Mouse (Mus musculus) left cerebral cortex, adult 2 months (tissue): ENCODE results near the gene Cnmd. TPM values are rescaled to one million over a fixed set of nuclear protein-coding genes. Genes with fewer than 3 reads are reported as not detected.

ENCODE experiments used
- DNase-seq, 2 experiments: peaks; one replicate each; pipeline ENCODE4 v3.0.0; 2021 to 2022; ENCODE audit warnings: low spot score in 2 of 2, mixed read lengths in 1 of 2; ENCODE audit errors: extremely low spot score in 1 of 2
- H3K27ac ChIP-seq: fragments of 200-600 bp; 2 replicates; pipeline ENCODE4 v1.8.1; 2022
- H3K4me3 ChIP-seq: fragments of 200-600 bp; 2 replicates; pipeline ENCODE4 v1.8.1; 2022
- CTCF ChIP-seq: fragments of 200-600 bp; IDR thresholded peaks from 2 replicates; pipeline ENCODE4 v1.8.1; 2022; ENCODE audit warnings: antibody characterized with exemption, mild to moderate bottlenecking, moderate library complexity
- intact Hi-C: fragments of 180-260 bp; cut with DNase I; formaldehyde crosslinking; loops from one replicate; pipeline ENCODE4 v1.15.1; 2025
- total RNA-seq, 2 experiments: library from RNA; stranded (reverse); gene quantifications; 2 replicates each; pipeline ENCODE4 v1.2.3; 2021

Cnmd gene
- total RNA-seq, 2 experiments from 2014 or later, result 0.59 to 1.5 TPM

DNA sequence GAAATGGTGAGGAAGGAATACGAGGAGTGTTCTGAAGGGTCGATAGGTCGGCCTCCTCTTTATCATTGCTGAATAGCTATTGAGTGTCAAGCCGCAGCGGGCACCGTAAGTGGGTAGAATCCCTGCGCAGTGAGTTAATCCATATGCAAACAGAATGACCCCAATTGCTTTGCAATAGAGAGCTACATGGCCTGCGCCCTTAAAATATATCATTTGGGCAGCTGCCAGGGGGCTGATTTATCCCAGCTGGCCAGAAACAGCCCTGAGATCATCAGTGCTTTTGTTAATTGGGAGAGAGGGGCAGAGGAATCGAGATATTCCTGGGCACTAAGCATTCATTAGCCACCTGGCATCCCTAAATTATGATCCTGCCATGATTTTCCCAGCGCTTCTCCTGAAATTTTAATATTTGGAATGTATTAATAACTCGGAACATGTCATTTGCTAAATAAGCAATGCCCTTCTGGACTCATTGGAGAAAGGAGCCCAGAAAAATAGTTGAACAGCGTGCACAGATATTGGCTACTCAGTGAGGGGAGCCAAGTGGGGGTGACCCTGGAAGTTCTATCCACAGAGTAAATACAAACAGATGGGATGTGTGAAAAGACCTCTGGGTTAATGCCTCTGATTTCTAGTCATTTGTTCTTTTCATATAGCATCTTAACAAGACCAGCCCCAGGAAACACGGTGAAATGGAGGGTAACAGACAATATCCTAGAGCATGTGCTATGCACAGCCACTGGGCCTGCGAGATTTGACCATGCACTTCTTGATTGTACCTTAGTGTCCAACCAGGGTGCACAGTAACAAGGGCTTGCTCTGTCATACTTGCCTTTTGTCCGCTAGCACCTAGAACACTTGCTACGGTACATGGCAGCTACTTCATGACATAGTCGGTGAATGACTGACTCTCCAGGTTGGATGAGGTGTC, 11.4 kb upstream of the Cnmd start:
- Histone ChIP-seq H3K4me3 (no peak overlapping the region), H3K27ac (no peak overlapping the region)
- TF ChIP-seq CTCF, result no peak
- DNase-seq, result no peak
- intact Hi-C loops, result no loop called here

DNA sequence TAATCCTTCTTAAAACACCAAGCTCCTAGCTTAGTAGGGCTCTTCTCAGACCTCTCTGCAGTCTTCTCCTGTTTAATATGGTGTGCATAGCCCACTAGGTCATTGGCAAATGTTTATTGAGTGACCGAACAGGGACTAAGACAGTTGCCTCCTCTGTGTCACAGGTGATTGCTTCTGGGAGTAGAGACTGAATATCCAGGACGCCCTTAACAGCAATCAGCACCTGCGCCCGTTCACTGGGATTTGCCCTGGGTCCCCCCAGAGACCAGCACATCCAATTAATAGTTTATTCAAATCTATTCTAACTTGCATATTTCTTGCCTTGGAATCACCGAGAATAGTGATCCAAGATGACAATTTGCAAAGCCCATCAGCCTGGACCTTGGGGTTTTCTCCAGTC, 10.6 kb upstream of the Cnmd start:
- no peak for TF ChIP-seq CTCF
- intact Hi-C loops, result no loop called here
- no peak for DNase-seq
- H3K4me3 ChIP-seq, result no peak overlapping the region
- no peak overlapping the region for H3K27ac ChIP-seq

DNA sequence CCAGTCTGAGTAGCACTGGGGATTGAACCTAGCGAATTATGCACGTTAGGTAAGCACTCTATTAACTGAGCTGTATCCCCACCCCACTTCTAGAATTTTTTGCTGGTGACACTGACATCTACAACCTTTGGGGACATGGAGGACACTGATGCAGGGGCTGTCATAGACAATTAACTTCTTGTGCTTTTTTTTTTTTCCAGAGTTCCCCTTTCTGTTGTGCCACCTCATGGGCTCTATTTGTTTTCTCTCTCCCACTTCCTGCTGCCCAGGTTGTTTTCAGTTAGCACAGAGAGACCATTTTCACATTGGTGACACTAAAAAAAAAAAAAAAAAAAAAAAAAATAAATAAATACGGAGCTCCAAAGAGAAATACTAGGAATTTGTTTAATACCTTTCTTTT, 9.0 kb upstream of the Cnmd start:
- TF ChIP-seq CTCF, result no peak
- DNase-seq, result no peak
- no peak overlapping the region for H3K27ac ChIP-seq
- intact Hi-C loops, result no loop called here
- H3K4me3 ChIP-seq, result no peak overlapping the region

DNA sequence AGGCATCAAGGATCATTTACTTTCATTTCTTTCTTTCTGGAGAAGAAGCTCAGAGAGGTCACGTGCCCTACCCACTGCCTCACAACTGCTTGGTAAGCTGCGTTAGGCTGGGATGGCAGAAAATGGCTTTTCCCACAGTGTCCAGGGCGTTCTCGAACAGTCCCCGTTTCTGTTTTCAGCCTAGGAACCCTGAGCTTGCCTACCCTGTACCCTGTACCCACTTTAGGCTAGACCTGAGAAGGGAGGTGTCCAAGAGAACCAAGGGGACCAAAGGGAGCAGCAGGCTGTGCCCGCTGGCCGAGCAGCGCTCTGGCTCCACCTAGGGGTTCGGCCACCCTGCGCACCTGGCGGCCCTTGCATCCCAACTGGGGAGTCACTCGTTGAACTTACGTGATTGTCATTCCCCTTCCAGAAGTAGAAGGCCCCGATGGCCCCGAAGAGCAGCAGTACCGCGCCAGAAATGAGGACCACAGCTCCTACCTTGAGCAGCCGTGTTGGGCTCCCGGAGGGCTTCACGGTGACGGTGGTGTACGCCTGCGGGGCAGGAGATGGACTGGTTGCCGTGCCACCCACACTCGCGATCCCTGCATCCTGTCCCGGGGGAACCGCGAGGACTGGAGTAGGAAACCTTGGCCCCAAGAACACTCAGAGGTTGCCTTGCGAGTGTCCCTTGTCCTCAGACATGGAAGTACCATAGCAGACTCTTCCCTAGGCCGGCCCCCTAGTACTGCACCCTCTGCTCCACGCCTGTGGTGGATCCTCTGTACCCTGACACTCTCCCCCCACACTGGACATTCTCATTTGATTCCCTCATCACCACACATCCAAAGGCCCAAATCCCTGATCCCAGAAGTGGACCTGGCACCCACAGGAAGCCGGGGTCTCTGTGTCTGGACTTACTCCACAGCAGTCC, 709 bp downstream of the Cnmd start:
- peak; percentile 70 for TF ChIP-seq CTCF
- peak; percentile 29 to 47 for DNase-seq
- intact Hi-C loops, result loop anchor here (1.0 kb wide), 1 partner anchor 44 kb away; no protein-coding TSS in a partner anchor

DNA sequence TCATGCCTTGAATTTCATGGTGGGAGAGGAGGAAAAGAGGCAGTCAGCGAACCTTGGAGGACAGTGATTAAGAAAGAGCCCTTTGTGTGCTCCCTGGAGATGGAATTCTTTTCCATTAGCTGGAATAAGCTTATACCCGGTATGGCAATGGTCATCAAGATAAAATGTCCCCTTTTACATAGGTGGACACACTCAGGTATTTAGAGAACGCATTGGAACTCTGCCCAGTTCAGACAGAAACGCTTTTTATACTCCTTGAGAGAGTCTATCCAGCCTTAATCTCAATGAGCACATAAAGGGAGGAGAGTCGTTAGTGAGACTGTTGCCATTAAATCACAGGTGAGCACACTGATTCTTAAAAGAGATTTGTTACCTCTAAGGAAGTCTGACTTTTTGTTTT, 1.5 kb downstream of the Cnmd start:
- Histone ChIP-seq H3K4me3 (no peak overlapping the region), H3K27ac (no peak overlapping the region)
- TF ChIP-seq CTCF, result no peak
- no peak for DNase-seq
- intact Hi-C loops, result no loop called here

More for the DNA sequence above, 709 bp downstream of the Cnmd start:
- Histone ChIP-seq H3K27ac (no peak overlapping the region), H3K4me3 (no peak overlapping the region)

DNA sequence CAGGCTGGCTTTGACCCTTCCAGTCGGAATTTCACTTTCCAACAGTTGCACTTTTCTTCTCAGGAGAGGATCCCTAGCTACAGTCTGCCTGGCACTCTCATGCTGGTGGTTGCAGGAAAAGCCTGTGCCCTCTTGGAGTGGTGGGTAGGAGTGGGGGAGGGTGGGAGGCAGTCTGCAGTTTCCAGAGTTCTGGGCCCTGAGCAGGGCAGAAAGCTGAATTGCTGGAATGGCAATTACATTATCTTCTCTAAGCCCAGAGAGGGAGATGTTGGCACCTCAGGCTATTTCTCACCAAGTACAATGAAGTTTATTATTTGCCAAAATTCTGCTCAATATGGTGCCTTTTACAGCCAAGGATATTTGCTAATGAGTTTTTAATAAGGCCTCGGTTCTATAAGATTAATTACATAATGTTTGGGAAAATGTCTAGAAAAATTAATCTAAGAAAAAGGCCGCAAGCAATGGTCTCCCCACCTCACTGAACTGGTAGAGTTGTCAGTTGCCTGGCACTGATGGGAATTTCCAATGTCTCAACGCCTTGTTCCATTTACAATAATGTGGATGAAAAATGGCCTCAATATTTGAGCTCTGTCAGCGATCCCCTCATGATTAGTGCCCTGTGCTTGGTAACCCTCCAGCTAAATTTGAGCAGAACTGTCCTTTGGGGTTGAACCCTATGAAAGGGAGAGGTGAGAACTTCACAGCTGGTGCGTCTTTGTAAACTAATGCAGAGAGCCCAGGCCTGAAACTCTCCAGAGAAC, 3.0 kb downstream of the Cnmd start:
- TF ChIP-seq CTCF, result no peak
- no peak for DNase-seq
- Histone ChIP-seq H3K4me3 (no peak overlapping the region), H3K27ac (peak overlapping the region; percentile 71)
- intact Hi-C loops, result loop anchor here (5.0 to 10.0 kb wide), 2 partner anchors 113 to 366 kb away; partner anchors contain the start of gene Pcdh8

DNA sequence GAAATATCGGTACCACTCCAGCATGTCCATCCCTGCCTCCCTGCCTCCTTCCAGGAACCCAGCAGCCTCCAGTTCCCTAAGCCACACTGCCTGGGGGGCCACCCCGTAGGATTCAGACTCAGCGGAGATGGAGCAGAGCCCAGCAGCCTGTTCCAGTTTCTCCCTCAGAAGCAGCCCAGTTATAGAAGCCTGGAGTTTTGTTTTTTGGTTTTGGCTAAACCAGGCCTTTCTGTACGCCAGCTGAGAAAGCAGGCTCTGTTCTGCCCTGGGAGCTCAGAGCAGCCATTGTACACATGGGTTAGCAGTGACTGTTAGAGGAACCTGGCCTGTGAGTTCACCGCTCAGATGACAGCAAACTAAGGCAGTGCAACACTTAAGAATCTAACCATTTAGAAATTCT, 3.7 kb downstream of the Cnmd start:
- intact Hi-C loops, result loop anchor here (5.0 to 10.0 kb wide), 2 partner anchors 114 to 367 kb away; partner anchors contain the start of gene Pcdh8
- H3K4me3 ChIP-seq, result no peak overlapping the region
- no peak for TF ChIP-seq CTCF
- DNase-seq, result peak; percentile 35 to 42
- peak overlapping the region; percentile 71 for H3K27ac ChIP-seq

DNA sequence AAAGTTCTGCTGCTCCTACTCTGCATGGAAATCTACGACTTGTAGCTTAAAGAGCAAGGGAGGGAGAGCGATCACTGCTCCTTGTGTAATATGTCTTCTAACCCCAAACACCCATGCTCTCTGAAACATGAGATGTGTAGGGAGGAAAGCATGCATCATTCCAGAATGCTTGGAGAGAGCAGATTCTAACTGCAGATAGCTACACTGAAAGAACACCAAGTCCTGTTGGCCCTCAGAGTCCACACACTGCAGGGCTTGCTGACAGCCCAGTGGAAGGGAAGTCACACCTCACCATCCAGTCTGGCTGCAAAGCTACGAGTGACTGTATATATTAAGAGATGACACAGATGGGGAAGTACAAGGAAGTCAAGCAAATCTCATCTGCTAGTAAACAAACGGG, 9.3 kb downstream of the Cnmd start:
- intact Hi-C loops, result loop anchor here (10.0 kb wide), 1 partner anchor 372 kb away; no protein-coding TSS in a partner anchor
- DNase-seq, result no peak
- no peak overlapping the region for H3K4me3 ChIP-seq
- H3K27ac ChIP-seq, result no peak overlapping the region
- TF ChIP-seq CTCF, result no peak

DNA sequence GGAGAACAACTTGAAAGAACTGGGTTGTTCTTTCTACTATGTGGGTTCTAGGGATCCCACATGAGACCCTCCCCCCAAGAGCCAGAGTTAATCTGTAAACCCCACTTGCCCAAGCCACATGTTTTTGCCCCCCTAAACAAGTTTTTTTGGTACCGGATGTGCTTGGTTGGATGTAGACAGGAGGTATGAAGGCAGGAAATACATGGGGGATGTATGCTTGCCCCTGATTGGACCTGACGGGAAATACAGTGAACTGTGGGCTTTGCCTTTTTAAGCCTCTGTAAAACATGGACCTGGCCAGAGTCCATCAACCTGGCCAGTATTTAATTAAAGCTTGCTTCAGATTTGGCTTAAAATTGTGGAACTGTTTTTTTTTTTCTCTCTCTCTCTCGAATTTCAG, 12.3 kb downstream of the Cnmd start:
- TF ChIP-seq CTCF, result no peak
- no peak overlapping the region for H3K27ac ChIP-seq
- H3K4me3 ChIP-seq, result no peak overlapping the region
- intact Hi-C loops, result loop anchor here (10.0 kb wide), 1 partner anchor 375 kb away; no protein-coding TSS in a partner anchor
- no peak for DNase-seq

DNA sequence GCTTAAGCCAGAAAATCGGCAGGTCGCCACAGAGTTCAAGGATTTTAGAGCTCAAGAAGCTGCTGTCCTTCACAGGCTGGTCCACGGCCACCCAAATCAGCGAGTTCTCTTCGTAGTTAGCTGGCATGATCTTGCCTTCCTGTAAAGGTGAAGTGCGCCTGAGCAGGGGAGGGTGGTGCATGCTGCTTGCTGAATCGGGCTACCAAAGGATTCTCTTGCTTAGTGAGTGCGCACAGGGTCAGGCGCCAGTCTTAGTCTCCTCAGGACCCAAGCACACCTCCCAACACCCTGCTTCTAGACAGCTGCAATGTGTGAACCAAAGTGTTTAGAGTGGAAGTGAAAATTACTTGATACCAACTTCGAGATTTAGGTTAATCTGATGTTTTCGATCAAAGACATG, 16.6 kb downstream of the Cnmd start:
- intact Hi-C loops, result no loop called here
- no peak for TF ChIP-seq CTCF
- H3K4me3 ChIP-seq, result no peak overlapping the region
- DNase-seq, result no peak
- H3K27ac ChIP-seq, result no peak overlapping the region

DNA sequence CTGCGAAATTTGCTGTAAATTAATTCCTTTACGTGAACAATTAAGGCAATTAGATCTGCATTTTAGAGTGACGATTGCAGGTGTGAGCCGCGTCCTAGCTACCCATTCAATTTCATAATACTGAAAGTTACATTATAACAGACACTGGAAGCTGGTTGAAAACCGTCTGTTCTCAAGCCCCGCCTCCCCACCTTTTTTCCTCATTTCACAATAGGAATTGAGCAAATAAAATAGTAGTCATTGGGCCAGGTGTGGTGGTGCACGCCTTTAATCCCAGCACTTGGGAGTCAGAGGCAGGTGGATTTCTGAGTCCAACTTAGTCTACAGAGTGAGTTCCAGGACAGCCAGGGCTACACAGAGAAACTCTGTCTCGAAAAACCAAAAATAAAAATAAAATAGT, 19.9 kb downstream of the Cnmd start:
- DNase-seq, result no peak
- intact Hi-C loops, result no loop called here
- Histone ChIP-seq H3K4me3 (no peak overlapping the region), H3K27ac (no peak overlapping the region)
- no peak for TF ChIP-seq CTCF
